Mouse (Mus musculus) MEL (cell line): ENCODE measurements around the gene Vars. TPM values are rescaled to one million over a fixed set of nuclear protein-coding genes. Genes with fewer than 3 reads are reported as not detected.

ENCODE experiments used
- DNase-seq: peaks from one replicate; pipeline ENCODE4 v3.0.0; 2011; ENCODE audit warnings: low read depth, low spot score
- H3K27ac ChIP-seq: 2 replicates; pipeline ENCODE4 v1.5.1; 2012; ENCODE audit warnings: low read depth, mild to moderate bottlenecking, control low read depth, low read length, moderate library complexity; ENCODE audit not compliant: control insufficient read depth
- H3K27me3 ChIP-seq, 2 experiments: fragments of 150-350 bp in 1 of 2; sonication (generic) in 1 of 2; 2 replicates each; pipeline ENCODE4 v1.6.1; 2012; ENCODE audit warnings: low read length in 2 of 2, mild to moderate bottlenecking in 2 of 2, improper control_type of control experiment in 1 of 2, moderate library complexity in 1 of 2; ENCODE audit not compliant: insufficient read depth in 2 of 2, control insufficient read depth in 1 of 2
- H3K36me3 ChIP-seq, 2 experiments: 2 replicates each; pipeline ENCODE4 v1.6.1; 2012 to 2014; ENCODE audit warnings: low read length in 2 of 2, improper control_type of control experiment in 1 of 2, inconsistent platforms in 1 of 2, mild to moderate bottlenecking in 1 of 2; ENCODE audit not compliant: insufficient read depth in 2 of 2, control insufficient read depth in 1 of 2
- H3K4me1 ChIP-seq, 2 experiments: fragments of 150-350 bp in 1 of 2; sonication (generic) in 1 of 2; 2 replicates each; pipeline ENCODE4 v1.6.1; 2012; ENCODE audit warnings: low read length in 2 of 2, improper control_type of control experiment in 1 of 2, mild to moderate bottlenecking in 1 of 2; ENCODE audit not compliant: insufficient read depth in 2 of 2, control insufficient read depth in 1 of 2
- H3K4me3 ChIP-seq, 2 experiments: fragments of 150-350 bp in 1 of 2; sonication (generic) in 1 of 2; 2 replicates each; pipeline ENCODE4 v1.5.1; 2012; ENCODE audit warnings: low read depth in 2 of 2, low read length in 2 of 2, mild to moderate bottlenecking in 2 of 2, moderate library complexity in 2 of 2, control low read depth in 1 of 2, improper control_type of control experiment in 1 of 2; ENCODE audit not compliant: control insufficient read depth in 1 of 2, insufficient read depth in 1 of 2
- H3K79me2 ChIP-seq: 2 replicates; pipeline ENCODE4 v1.6.1; 2012; ENCODE audit warnings: mild to moderate bottlenecking, low read length, moderate library complexity; ENCODE audit not compliant: control insufficient read depth, poor library complexity, insufficient read depth
- H3K9ac ChIP-seq: 2 replicates; pipeline ENCODE4 v1.6.1; 2012; ENCODE audit warnings: low read depth, mild to moderate bottlenecking, control low read depth, low read length, moderate library complexity; ENCODE audit not compliant: control insufficient read depth, poor library complexity, severe bottlenecking
- H3K9me3 ChIP-seq: fragments of 150-350 bp; sonication (generic); replicated peaks from 2 replicates; pipeline ENCODE4 v1.6.1; 2012; ENCODE audit warnings: mild to moderate bottlenecking, low read length, improper control_type of control experiment, moderate library complexity; ENCODE audit not compliant: insufficient read depth
- BHLHE40 ChIP-seq: IDR thresholded peaks from 2 replicates; pipeline ENCODE4 v1.6.1; 2012; ENCODE audit warnings: low read depth, mild to moderate bottlenecking, inconsistent platforms, low read length, improper control_type of control experiment, borderline replicate concordance
- CHD1 ChIP-seq: IDR thresholded peaks from 2 replicates; pipeline ENCODE4 v1.6.1; 2012; ENCODE audit warnings: low read depth, mild to moderate bottlenecking, inconsistent platforms, low read length, improper control_type of control experiment
- CHD2 ChIP-seq: IDR thresholded peaks from 2 replicates; pipeline ENCODE4 v1.6.1; 2011; ENCODE audit warnings: low read length, improper control_type of control experiment
- E2F4 ChIP-seq: IDR thresholded peaks from 2 replicates; pipeline ENCODE4 v1.6.1; 2011; ENCODE audit warnings: low read depth, low read length, improper control_type of control experiment, borderline replicate concordance
- EP300 ChIP-seq, 2 experiments: IDR thresholded peaks; 2 replicates each; pipeline ENCODE4 v1.6.1; 2011; ENCODE audit warnings: improper control_type of control experiment in 2 of 2, low read length in 2 of 2, low read depth in 1 of 2, mild to moderate bottlenecking in 1 of 2
- GABPA ChIP-seq: IDR thresholded peaks from 2 replicates; pipeline ENCODE4 v1.6.1; 2012; ENCODE audit warnings: low read depth, mild to moderate bottlenecking, inconsistent platforms, low read length, improper control_type of control experiment, moderate library complexity
- HCFC1 ChIP-seq: IDR thresholded peaks from 2 replicates; pipeline ENCODE4 v1.6.1; 2012; ENCODE audit warnings: low read depth, mild to moderate bottlenecking, inconsistent platforms, low read length, improper control_type of control experiment, moderate library complexity
- JUND ChIP-seq: IDR thresholded peaks from 2 replicates; pipeline ENCODE4 v1.6.1; 2011; ENCODE audit warnings: low read depth, mild to moderate bottlenecking, improper control_type of control experiment, low read length
- MAFK ChIP-seq: IDR thresholded peaks from 2 replicates; pipeline ENCODE4 v1.6.1; 2011; ENCODE audit warnings: low read depth, mild to moderate bottlenecking, low read length, improper control_type of control experiment, borderline replicate concordance
- MYC ChIP-seq: IDR thresholded peaks from 2 replicates; pipeline ENCODE4 v1.6.1; 2011; ENCODE audit warnings: low read depth, mild to moderate bottlenecking, low read length, improper control_type of control experiment, moderate library complexity
- NELFE ChIP-seq: IDR thresholded peaks from 2 replicates; pipeline ENCODE4 v1.6.1; 2011; ENCODE audit warnings: low read depth, low read length, improper control_type of control experiment
- NRF1 ChIP-seq: IDR thresholded peaks from 2 replicates; pipeline ENCODE4 v1.6.1; 2014; ENCODE audit warnings: low read depth, mild to moderate bottlenecking, inconsistent platforms, low read length, improper control_type of control experiment, moderate library complexity; ENCODE audit not compliant: poor library complexity, insufficient read depth, severe bottlenecking
- POLR2A ChIP-seq, 2 experiments: IDR thresholded peaks; 2 replicates each; pipeline ENCODE4 v1.6.1; 2011 to 2012; ENCODE audit warnings: low read length in 2 of 2, mild to moderate bottlenecking in 2 of 2, control low read depth in 1 of 2, improper control_type of control experiment in 1 of 2, low read depth in 1 of 2, moderate library complexity in 1 of 2; ENCODE audit not compliant: control insufficient read depth in 1 of 2, insufficient read depth in 1 of 2, poor library complexity in 1 of 2
- POLR2AphosphoS2 ChIP-seq: IDR thresholded peaks from 2 replicates; pipeline ENCODE4 v1.6.1; 2011; ENCODE audit warnings: low read length, improper control_type of control experiment
- RAD21 ChIP-seq: IDR thresholded peaks from 2 replicates; pipeline ENCODE4 v1.6.1; 2011; ENCODE audit warnings: mild to moderate bottlenecking, low read depth, low read length, improper control_type of control experiment
- RCOR1 ChIP-seq: IDR thresholded peaks from 2 replicates; pipeline ENCODE4 v1.6.1; 2012; ENCODE audit warnings: low read depth, mild to moderate bottlenecking, inconsistent platforms, low read length, improper control_type of control experiment
- SIN3A ChIP-seq: IDR thresholded peaks from 2 replicates; pipeline ENCODE4 v1.6.1; 2012; ENCODE audit warnings: low read length, improper control_type of control experiment, inconsistent platforms
- SMC3 ChIP-seq: IDR thresholded peaks from 2 replicates; pipeline ENCODE4 v1.6.1; 2011; ENCODE audit warnings: low read depth, low read length, improper control_type of control experiment
- TAL1 ChIP-seq: IDR thresholded peaks from 2 replicates; pipeline ENCODE4 v1.6.1; 2012; ENCODE audit warnings: mild to moderate bottlenecking, inconsistent platforms, low read length, moderate library complexity, mixed read lengths
- TBP ChIP-seq: IDR thresholded peaks from 2 replicates; pipeline ENCODE4 v1.8.0; 2011; ENCODE audit warnings: low read depth, low read length, improper control_type of control experiment
- UBTF ChIP-seq: IDR thresholded peaks from 2 replicates; pipeline ENCODE4 v1.6.1; 2012; ENCODE audit warnings: low read depth, mild to moderate bottlenecking, inconsistent platforms, low read length, improper control_type of control experiment, moderate library complexity, borderline replicate concordance; ENCODE audit not compliant: insufficient read depth
- USF1 ChIP-seq: IDR thresholded peaks from 2 replicates; pipeline ENCODE4 v1.6.1; 2014; ENCODE audit warnings: low read depth, mild to moderate bottlenecking, inconsistent platforms, low read length, improper control_type of control experiment, moderate library complexity
- USF2 ChIP-seq, 2 experiments: IDR thresholded peaks; 2 replicates each; pipeline ENCODE4 v1.6.1; 2011 to 2012; ENCODE audit warnings: improper control_type of control experiment in 2 of 2, low read length in 2 of 2, borderline replicate concordance in 1 of 2, inconsistent platforms in 1 of 2, low read depth in 1 of 2, mild to moderate bottlenecking in 1 of 2; ENCODE audit not compliant: insufficient read depth in 1 of 2
- ZC3H11A ChIP-seq: IDR thresholded peaks from 2 replicates; pipeline ENCODE4 v1.6.1; 2012; ENCODE audit warnings: low read depth, mild to moderate bottlenecking, inconsistent platforms, low read length, improper control_type of control experiment
- ZNF384 ChIP-seq: IDR thresholded peaks from 2 replicates; pipeline ENCODE4 v1.6.1; 2012; ENCODE audit warnings: low read depth, mild to moderate bottlenecking, inconsistent platforms, low read length, improper control_type of control experiment
- polyA plus RNA-seq, 2 experiments: library from polyadenylated mRNA; stranded (reverse) in 1 of 2; unstranded in 1 of 2; fragments of >175 nt in 1 of 2; fragments of >200 nt in 1 of 2; gene quantifications; 2 replicates each; pipeline versions ENCODE4 v1.2.1 to v1.2.4; 2012; ENCODE audit warnings: low replicate concordance in 2 of 2, low read depth in 1 of 2; ENCODE audit not compliant: insufficient read length in 2 of 2, insufficient read depth in 1 of 2, missing spikeins in 1 of 2
- total RNA-seq: library from RNA; depleted of rRNA; stranded (reverse); fragments of 300-350 nt; gene quantifications from 2 replicates; pipeline ENCODE4 v1.2.3, GENCODE M21; 2012

The Vars gene
- total and polyA plus RNA-seq, 3 experiments, result 149 to 251 TPM; not detected in 1

- no peaks in the 10 kb centered on the region for H3K36me3 ChIP-seq
- H3K27me3 ChIP-seq, result no peaks in the 10 kb centered on the region
- no peak overlapping the region for H3K27ac ChIP-seq
- TF ChIP-seq MYC, result no peak
- TF ChIP-seq MAFK, result no peak
- TF ChIP-seq ZC3H11A, result no peak
- TF ChIP-seq ZNF384, result no peak
- no peak for TF ChIP-seq SIN3A
- TF ChIP-seq USF2 (IDR thresholded peaks at IDR 0.05; ENCODE audit: borderline replicate concordance in 1 of 2, insufficient read depth in 1 of 2, low read depth in 1 of 2, low read length in 2 of 2), result no peak
- TF ChIP-seq USF1, result no peak
- DNase-seq, result no peak
- no peak overlapping the region for H3K9ac ChIP-seq
- H3K4me3 ChIP-seq, result no peak overlapping the region
- peaks cover 0 to 4% of the 10 kb centered on the region in 2 experiments; a peak in 1 of 4 replicates for H3K4me1 ChIP-seq
- H3K9me3 ChIP-seq, result no peaks in the 10 kb centered on the region
- H3K79me2 ChIP-seq, result no peaks in the 10 kb centered on the region
Observed at GRCm38 (mm10) chr17:34962841-34963240, 37.9 kb upstream of the Vars start.

GRCm38 (mm10) chr17:34964640-34965049 lies 36.1 kb upstream of the Vars start:
- Histone ChIP-seq H3K9me3 (no peaks in the 10 kb centered on the region), H3K36me3 (no peaks in the 10 kb centered on the region), H3K27me3 (no peaks in the 10 kb centered on the region)
- TF ChIP-seq POLR2A (IDR thresholded peaks at IDR 0.05; ENCODE audit: control insufficient read depth in 1 of 2, insufficient read depth in 1 of 2, low read depth in 1 of 2, low read length in 2 of 2, poor library complexity in 1 of 2) (no peak), RCOR1 (no peak), USF2 (IDR thresholded peaks at IDR 0.05; ENCODE audit: borderline replicate concordance in 1 of 2, insufficient read depth in 1 of 2, low read depth in 1 of 2, low read length in 2 of 2) (no peak), CHD1 (no peak), USF1 (no peak), CHD2 (no peak), TAL1 (no peak), GABPA (no peak), RAD21 (no peak)
- TF ChIP-seq, all 39 proteins: peak for 0
- no peak for DNase-seq
- no peak overlapping the region for H3K4me3 ChIP-seq
- no peak overlapping the region for H3K27ac ChIP-seq
- peaks cover 0 to 4% of the 10 kb centered on the region in 2 experiments; a peak in 1 of 4 replicates for H3K4me1 ChIP-seq
- no peaks in the 10 kb centered on the region for H3K79me2 ChIP-seq
- H3K9ac ChIP-seq, result no peak overlapping the region

GRCm38 (mm10) chr17:34965627-34966026 lies 35.2 kb upstream of the Vars start:
- H3K4me3 ChIP-seq, result no peak overlapping the region
- H3K27me3 ChIP-seq, result no peaks in the 10 kb centered on the region
- no peaks in the 10 kb centered on the region for H3K36me3 ChIP-seq
- H3K79me2 ChIP-seq, result no peaks in the 10 kb centered on the region
- no peak overlapping the region for H3K9ac ChIP-seq
- no peaks in the 10 kb centered on the region for H3K9me3 ChIP-seq
- no peak for DNase-seq
- no peak overlapping the region for H3K27ac ChIP-seq
- peaks cover 0 to 4% of the 10 kb centered on the region in 2 experiments; a peak in 1 of 4 replicates for H3K4me1 ChIP-seq
- TF ChIP-seq SMC3 (no peak), RCOR1 (no peak), RAD21 (no peak), NRF1 (no peak), BHLHE40 (no peak), JUND (no peak), POLR2A (IDR thresholded peaks at IDR 0.05; ENCODE audit: control insufficient read depth in 1 of 2, insufficient read depth in 1 of 2, low read depth in 1 of 2, low read length in 2 of 2, poor library complexity in 1 of 2) (no peak), UBTF (no peak), NELFE (no peak), MYC (no peak), E2F4 (no peak), USF2 (IDR thresholded peaks at IDR 0.05; ENCODE audit: borderline replicate concordance in 1 of 2, insufficient read depth in 1 of 2, low read depth in 1 of 2, low read length in 2 of 2) (no peak), TAL1 (no peak), TBP (no peak), HCFC1 (no peak), POLR2AphosphoS2 (no peak), CHD2 (no peak), MAFK (no peak), EP300 (IDR thresholded peaks at IDR 0.05; ENCODE audit: low read depth in 1 of 2, low read length in 2 of 2) (no peak)
